ENCODE assay signal across 11 mouse cellular contexts in the genomic region with DNA sequence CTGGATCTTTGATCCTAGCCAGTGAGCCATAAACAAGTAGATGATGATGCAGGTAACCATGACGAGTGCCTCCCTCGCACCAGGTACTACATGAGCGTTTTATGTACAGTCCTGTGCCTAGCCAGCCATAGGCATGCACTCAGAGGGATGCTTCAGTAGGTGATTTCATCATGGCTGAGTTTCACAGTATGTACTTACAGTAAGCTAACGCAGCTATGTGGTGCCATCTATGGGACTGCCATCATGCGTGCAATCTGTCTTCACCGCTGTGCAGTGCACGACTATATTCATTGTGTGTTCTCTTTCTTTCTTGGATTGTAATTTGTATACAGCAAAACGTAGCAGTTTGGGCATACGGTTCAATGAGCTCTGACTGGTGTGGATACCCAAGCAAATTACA.
DNase-seq lines count a peak whose midpoint lies in the region; TF ChIP-seq lines count a peak whose summit lies in the region.
"Had no signal": no experiment of that assay in that cellular context is flagged by ENCODE, and none has a peak within 500 bp of the region (broad histone marks: within the 10 kb centered on the region; RNA-seq: fewer than 3 reads in every experiment).

No protein-coding gene starts in this region.

- H3K4me3 ChIP-seq in layer of hippocampus, adult 2 months = no peak overlapping the region
- H3K4me3 ChIP-seq in embryonic facial prominence, embryonic 10.5 days = no peak overlapping the region
- H3K4me3 ChIP-seq: heart, embryonic 12.5 days had no signal

- no peak for DNase-seq in layer of hippocampus, adult 2 months (ENCODE audit: low spot score in 2 of 2)
- no peak for DNase-seq in layer of hippocampus, postnatal 10 days (ENCODE audit: low spot score in 2 of 2)
- DNase-seq in CD4-positive, CD25-positive, alpha-beta regulatory T cell, adult 2 months (ENCODE audit: low read depth, low spot score) = peak; percentile 71
- DNase-seq in NIH3T3 (ENCODE audit: low read depth) = peak; percentile 11
- peak; percentile 71 for DNase-seq in naive thymus-derived CD4-positive, alpha-beta T cell, adult 2 months (ENCODE audit: low read depth)
- DNase-seq in testis, postnatal 14 days (ENCODE audit: low spot score) = no peak
- DNase-seq in embryonic facial prominence, embryonic 10.5 days (ENCODE audit: low spot score) = no peak
- DNase-seq: cerebellum, adult 11-12 months; kidney, adult 8-10 months; left cerebral cortex, postnatal 4 days had no signal

- H3K4me1 ChIP-seq in embryonic facial prominence, embryonic 10.5 days = peaks cover 39% of the 10 kb centered on the region

- H3K36me3 ChIP-seq in embryonic facial prominence, embryonic 10.5 days (replicated peaks) = peaks cover 37% of the 10 kb centered on the region

- H3K27ac ChIP-seq in layer of hippocampus, adult 2 months = no peak overlapping the region
- H3K27ac ChIP-seq in embryonic facial prominence, embryonic 10.5 days (replicated peaks) = no peak overlapping the region

- TF ChIP-seq CTCF in layer of hippocampus, adult 2 months (conservative IDR thresholded peaks at IDR 0.05) = peak; percentile 75

- no peaks in the 10 kb centered on the region for H3K27me3 ChIP-seq in embryonic facial prominence, embryonic 10.5 days (replicated peaks; ENCODE audit: low read depth, poor library complexity, severe bottlenecking)

- WGBS in embryonic facial prominence, embryonic 10.5 days = 92% methylated on average over 9 of the region's 9 CpGs

- H3K9me3 ChIP-seq in embryonic facial prominence, embryonic 10.5 days = no peaks in the 10 kb centered on the region
- H3K9me3 ChIP-seq: heart, embryonic 12.5 days had no signal

Comparison
In these comparisons a context has a peak if more than half of its experiments do, and no peak if none do; other contexts are left out.
1. DNase-seq: peak in CD4-positive, CD25-positive, alpha-beta regulatory T cell, adult 2 months (single experiment), NIH3T3 (single experiment) and naive thymus-derived CD4-positive, alpha-beta T cell, adult 2 months (single experiment); none in layer of hippocampus, adult 2 months (0 of 2), layer of hippocampus, postnatal 10 days (0 of 2), testis, postnatal 14 days (single experiment) and embryonic facial prominence, embryonic 10.5 days (single experiment).